Mouse (Mus musculus) thymus, adult 2 months (tissue): ENCODE results near the gene Auts2. TPM values are rescaled to one million over a fixed set of nuclear protein-coding genes. Genes with fewer than 3 reads are reported as not detected.

Source experiments
- DNase-seq: peaks from one replicate; pipeline ENCODE4 v3.0.0; 2021
- H3K27ac ChIP-seq: fragments of 200-500 bp; 2 replicates; pipeline ENCODE4 v1.5.1; 2012; ENCODE audit warnings: low read length, control low read depth; ENCODE audit not compliant: control insufficient read depth, insufficient read depth
- H3K27me3 ChIP-seq: fragments of 200-500 bp; 2 replicates; pipeline ENCODE4 v1.6.1; 2012; ENCODE audit warnings: mild to moderate bottlenecking, low read length, moderate library complexity, mixed read lengths; ENCODE audit not compliant: control insufficient read depth, insufficient read depth
- H3K36me3 ChIP-seq: fragments of 200-500 bp; 2 replicates; pipeline ENCODE4 v1.6.1; 2012; ENCODE audit warnings: mild to moderate bottlenecking, low read length, moderate library complexity; ENCODE audit not compliant: control insufficient read depth, insufficient read depth
- H3K4me1 ChIP-seq: fragments of 200-500 bp; replicated peaks from 2 replicates; pipeline ENCODE4 v1.6.1; 2012; ENCODE audit warnings: low read length; ENCODE audit not compliant: control insufficient read depth, insufficient read depth
- H3K4me3 ChIP-seq: fragments of 200-500 bp; 2 replicates; pipeline ENCODE4 v1.5.1; 2012; ENCODE audit warnings: mild to moderate bottlenecking, low read length, control low read depth, moderate library complexity; ENCODE audit not compliant: control insufficient read depth, insufficient read depth
- CTCF ChIP-seq: fragments of 200-500 bp; IDR thresholded peaks from 2 replicates; pipeline ENCODE4 v1.5.1; 2012; ENCODE audit warnings: mild to moderate bottlenecking, control low read depth, low read length, moderate library complexity, borderline replicate concordance; ENCODE audit not compliant: control insufficient read depth, poor library complexity, insufficient read depth; ENCODE audit errors: extremely low read depth
- POLR2A ChIP-seq: fragments of 200-500 bp; IDR thresholded peaks from 2 replicates; pipeline ENCODE4 v1.6.1; 2012; ENCODE audit warnings: mild to moderate bottlenecking, low read length, control low read depth, moderate library complexity; ENCODE audit not compliant: control insufficient read depth, poor library complexity, insufficient read depth; ENCODE audit errors: extremely low read depth
- WGBS: fragments of 180-500 bp; shearing (Covaris S2); methylation state at CpG from one replicate; pipeline ENCODE4 v1.1.7; 2018; 5-methylcytosine and 5-hydroxymethylcytosine counted together
- polyA plus RNA-seq: library from polyadenylated mRNA; depleted of rRNA; stranded (reverse); fragments of >200 nt; gene quantifications from 2 replicates; pipeline ENCODE4 v1.2.3, GENCODE M21; 2012

The Auts2 gene
- polyA plus RNA-seq, 1 experiment = 4.9 TPM

DNA sequence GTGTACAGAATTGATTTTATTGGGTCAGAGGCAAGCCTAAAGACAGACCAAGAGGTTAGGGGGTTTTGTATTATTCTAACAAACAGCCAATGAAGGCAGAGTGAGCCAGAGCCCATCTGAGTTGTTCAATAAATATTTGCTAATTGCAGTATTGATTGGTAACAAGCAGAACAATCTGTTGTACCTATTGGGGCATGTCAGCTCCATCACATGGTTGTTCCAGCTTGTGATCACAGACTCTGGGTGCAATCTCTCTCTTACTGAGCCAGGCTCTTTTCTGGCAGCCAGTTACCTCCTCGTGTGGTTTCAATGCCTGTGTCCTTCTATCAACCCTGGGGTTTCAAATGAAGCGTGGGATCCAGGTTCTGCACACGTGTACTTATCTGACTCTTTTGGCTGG lies 201.8 kb downstream of the Auts2 start:
- TF ChIP-seq CTCF (no peak), POLR2A (no peak)
- H3K36me3 ChIP-seq = no peaks in the 10 kb centered on the region
- H3K27me3 ChIP-seq = no peaks in the 10 kb centered on the region
- no peak for DNase-seq
- H3K4me3 ChIP-seq = no peak overlapping the region
- no peak overlapping the region for H3K27ac ChIP-seq
- 58% methylated on average over 3 of the region's 3 CpGs for WGBS
- H3K4me1 ChIP-seq = no peaks in the 10 kb centered on the region

DNA sequence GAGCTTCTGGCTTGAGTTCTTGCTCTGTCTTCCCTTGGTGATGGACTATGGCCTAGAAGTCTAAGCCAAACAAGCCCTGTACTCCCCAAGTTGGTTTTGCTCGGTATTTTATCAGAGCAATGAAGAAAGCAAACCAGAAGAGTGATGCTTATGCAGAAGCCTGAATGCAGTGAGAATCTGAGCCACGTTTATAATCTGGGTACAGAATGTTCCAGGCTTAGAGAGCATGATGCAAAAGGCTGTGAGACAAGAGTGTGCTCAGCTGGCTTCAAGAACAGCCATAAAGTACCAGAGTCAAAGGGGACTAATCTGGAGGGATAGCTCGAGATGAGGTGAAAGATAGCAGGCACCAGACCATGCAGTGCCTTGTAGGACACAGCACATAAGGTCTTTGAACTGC lies 205.5 kb downstream of the Auts2 start:
- Histone ChIP-seq H3K4me1 (no peaks in the 10 kb centered on the region), H3K4me3 (no peak overlapping the region), H3K27me3 (no peaks in the 10 kb centered on the region), H3K27ac (no peak overlapping the region), H3K36me3 (no peaks in the 10 kb centered on the region)
- TF ChIP-seq POLR2A = no peak
- DNase-seq = no peak
- 74% methylated on average over 3 of the region's 3 CpGs for WGBS

DNA sequence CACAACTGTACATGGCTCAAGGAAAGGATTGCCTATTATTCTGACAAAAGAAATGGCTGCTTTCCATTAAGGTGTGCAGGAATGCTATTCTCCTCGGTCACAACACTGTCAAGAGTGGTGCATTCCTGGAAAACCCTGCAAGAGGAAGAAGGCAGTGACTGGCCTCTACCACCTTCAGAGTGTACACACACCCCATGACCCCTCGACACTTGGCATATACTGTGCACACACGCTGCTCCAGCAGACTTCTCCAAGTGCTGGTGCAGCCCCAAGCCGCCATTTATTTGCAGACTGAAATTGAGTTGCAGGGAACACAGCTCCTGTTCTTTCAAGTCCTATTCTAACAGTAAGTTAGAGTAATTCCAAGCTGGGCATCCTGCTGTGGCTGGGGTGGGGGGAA lies 207.4 kb downstream of the Auts2 start:
- no peaks in the 10 kb centered on the region for H3K27me3 ChIP-seq
- no peak overlapping the region for H3K4me3 ChIP-seq
- no peaks in the 10 kb centered on the region for H3K4me1 ChIP-seq
- no peak overlapping the region for H3K27ac ChIP-seq
- WGBS = 95% methylated on average over 4 of the region's 4 CpGs
- no peak for TF ChIP-seq CTCF
- TF ChIP-seq POLR2A = no peak
- H3K36me3 ChIP-seq = no peaks in the 10 kb centered on the region
- no peak for DNase-seq

DNA sequence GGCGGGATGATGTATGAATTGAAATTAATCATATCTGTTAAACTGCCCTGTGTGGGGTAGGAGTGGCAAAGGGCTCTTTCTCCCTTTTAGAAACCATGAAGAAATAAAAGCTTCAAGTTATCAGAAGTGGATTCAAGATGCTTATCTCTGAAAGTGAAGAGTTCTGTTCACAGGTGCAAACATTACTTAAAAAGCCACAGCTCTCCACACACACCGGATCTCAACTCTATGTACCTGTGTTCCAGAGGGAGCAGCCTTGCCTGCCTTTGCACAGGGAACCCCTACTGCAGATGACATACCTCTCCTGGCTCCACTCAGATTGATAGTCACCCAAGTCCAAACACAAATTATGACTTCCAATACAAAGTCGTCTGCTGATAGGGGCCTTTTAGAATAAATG lies 208.3 kb downstream of the Auts2 start:
- Histone ChIP-seq H3K27ac (no peak overlapping the region), H3K27me3 (no peaks in the 10 kb centered on the region), H3K36me3 (no peaks in the 10 kb centered on the region), H3K4me1 (no peaks in the 10 kb centered on the region), H3K4me3 (no peak overlapping the region)
- TF ChIP-seq POLR2A (no peak), CTCF (no peak)
- DNase-seq = no peak
- WGBS = 47% methylated on average over 3 of the region's 3 CpGs

DNA sequence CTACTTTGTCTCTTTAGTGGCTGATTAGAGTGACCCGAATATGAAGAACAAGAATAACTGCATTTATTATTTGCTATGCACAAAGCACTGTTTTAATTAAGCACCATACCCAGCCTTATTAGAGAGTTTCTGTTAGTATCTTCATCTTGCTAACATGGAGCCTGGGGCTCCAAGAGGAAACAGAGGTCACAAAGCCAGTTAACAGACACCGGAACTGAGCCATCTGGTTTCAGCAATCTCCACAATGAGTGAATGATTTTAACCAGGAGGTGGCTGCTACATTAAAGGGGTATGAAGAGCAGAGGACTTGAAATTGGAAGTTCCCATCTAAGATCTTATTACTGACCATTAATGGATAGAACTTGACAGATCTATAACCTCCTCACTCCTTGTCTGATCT lies 209.4 kb downstream of the Auts2 start:
- 89% methylated on average over 2 of the region's 2 CpGs for WGBS
- H3K27me3 ChIP-seq = no peaks in the 10 kb centered on the region
- no peak overlapping the region for H3K27ac ChIP-seq
- DNase-seq = no peak
- no peak for TF ChIP-seq CTCF
- TF ChIP-seq POLR2A = no peak
- no peak overlapping the region for H3K4me3 ChIP-seq
- H3K4me1 ChIP-seq = no peaks in the 10 kb centered on the region
- H3K36me3 ChIP-seq = no peaks in the 10 kb centered on the region

DNA sequence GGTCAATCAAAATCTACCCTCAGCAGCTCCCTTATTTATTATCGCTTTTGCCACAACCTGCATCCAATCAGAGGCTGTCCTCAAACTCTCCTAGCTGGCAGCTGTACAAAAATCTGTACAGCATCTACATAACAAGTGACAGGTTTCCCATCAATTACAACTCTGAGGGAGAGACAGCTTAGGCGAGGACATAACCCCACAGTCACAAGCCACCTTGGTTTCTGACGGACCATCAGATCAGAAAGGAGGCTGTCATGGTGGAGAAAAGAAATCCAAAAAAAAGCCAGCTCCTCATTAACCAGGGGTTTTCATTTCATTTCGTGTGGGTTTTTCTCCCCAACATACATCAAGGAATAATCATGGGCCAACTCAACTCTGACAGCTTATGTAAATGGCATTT lies 210.6 kb downstream of the Auts2 start:
- Histone ChIP-seq H3K4me3 (no peak overlapping the region), H3K36me3 (no peaks in the 10 kb centered on the region), H3K4me1 (no peaks in the 10 kb centered on the region), H3K27me3 (no peaks in the 10 kb centered on the region), H3K27ac (no peak overlapping the region)
- TF ChIP-seq POLR2A (no peak), CTCF (no peak)
- DNase-seq = no peak
- WGBS = 89% methylated on average over 4 of the region's 4 CpGs

DNA sequence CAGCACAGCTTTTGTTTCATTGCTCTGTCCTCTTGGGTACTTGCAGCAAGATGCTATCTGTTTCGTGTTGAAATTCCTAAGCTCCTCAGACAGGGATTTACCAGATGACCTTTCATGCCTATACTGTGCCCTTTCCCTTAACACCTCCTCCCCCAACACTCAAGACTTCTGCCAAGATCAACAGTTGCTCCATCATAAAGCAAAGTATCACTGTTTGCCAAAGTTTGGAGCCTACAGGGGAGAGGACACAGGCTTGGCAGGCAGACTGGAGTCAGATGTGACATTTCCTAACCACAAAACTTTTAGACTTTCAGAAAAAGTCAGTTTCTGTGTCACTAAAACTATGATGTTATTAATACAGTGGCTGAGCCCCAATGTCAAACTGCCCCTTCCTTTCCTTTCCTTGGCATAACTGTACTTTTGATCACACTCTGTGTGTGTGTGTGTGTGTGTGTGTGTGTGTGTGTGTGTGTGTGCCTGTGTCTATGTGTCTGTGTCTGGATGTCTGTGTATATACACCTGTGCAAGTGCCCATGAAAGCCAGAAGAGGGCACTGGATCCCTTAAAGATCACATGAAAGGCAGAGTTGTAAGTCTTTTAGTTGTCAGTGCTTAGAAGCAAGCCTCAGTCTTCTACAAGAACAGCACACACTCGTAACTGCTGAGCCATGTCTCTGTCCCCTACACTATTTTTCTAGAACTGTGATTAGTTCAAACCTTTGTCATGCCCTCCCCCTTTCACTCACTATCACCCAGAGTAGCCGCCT lies 213.8 kb downstream of the Auts2 start:
- TF ChIP-seq POLR2A (no peak), CTCF (no peak)
- Histone ChIP-seq H3K27ac (no peak overlapping the region), H3K4me3 (no peak overlapping the region), H3K4me1 (no peaks in the 10 kb centered on the region; the same call in 1 of the 2 replicates), H3K27me3 (no peaks in the 10 kb centered on the region), H3K36me3 (no peaks in the 10 kb centered on the region)
- DNase-seq = no peak
- WGBS = 95% methylated on average over 3 of the region's 3 CpGs
